Mouse (Mus musculus): ENCODE data around the gene Olfr352. TPM values are rescaled to one million over a fixed set of nuclear protein-coding genes. Genes with fewer than 3 reads are reported as not detected.

Olfr352 gene
- total RNA-seq (2014; rRNA removed) (not detected in 2 replicates), polyA plus RNA-seq (2015; fragmentation: Nextera tagmentation; extraction: Ambion mirVana) (not detected in 2 replicates)

- no peak for TF ChIP-seq CTCF (IDR thresholded peaks at IDR 0.05)
- ATAC-seq (ENCODE audit: low FRiP score) (no peak), DNase-seq (ENCODE audit: low spot score) (peak; percentile 1)
- 84% methylated on average over 1 of the region's 1 CpGs for WGBS
- Histone ChIP-seq H3K27ac (ENCODE audit: low read depth, low read length) (no peak within 1 kb of the TSS), H3K4me1 (ENCODE audit: insufficient read depth, low read length) (no peaks in the 10 kb centered on the region), H3K9ac (replicated peaks; ENCODE audit: low read length, poor library complexity, severe bottlenecking) (no peak within 1 kb of the TSS), H3K9me3 (ENCODE audit: low read length) (peaks cover 22% of the 10 kb centered on the region; the same call in 1 of the 2 replicates), H3K27me3 (ENCODE audit: insufficient read depth, low read length) (no peaks in the 10 kb centered on the region), H3K4me2 (ENCODE audit: low read depth, low read length, poor library complexity, severe bottlenecking) (no peak within 1 kb of the TSS), H3K36me3 (ENCODE audit: insufficient read depth, low read length) (no peaks in the 10 kb centered on the region), H3K4me3 (ENCODE audit: low read depth, low read length) (no peak within 1 kb of the TSS)
Measured at GRCm38 (mm10) chr2:36868160-36868559, at the start of gene Olfr352. Gene Olfr352 (plus strand): TSS chr2:36868460.

- Histone ChIP-seq H3K4me2 (ENCODE audit: low read depth, low read length, poor library complexity, severe bottlenecking) (no peak within 1 kb of the TSS), H3K27ac (ENCODE audit: low read depth, low read length) (no peak within 1 kb of the TSS), H3K4me3 (ENCODE audit: low read depth, low read length) (no peak within 1 kb of the TSS), H3K4me1 (ENCODE audit: insufficient read depth, low read length) (no peaks in the 10 kb centered on the region), H3K27me3 (ENCODE audit: insufficient read depth, low read length) (no peaks in the 10 kb centered on the region), H3K36me3 (ENCODE audit: insufficient read depth, low read length) (no peaks in the 10 kb centered on the region), H3K9ac (replicated peaks; ENCODE audit: low read length, poor library complexity, severe bottlenecking) (no peak within 1 kb of the TSS), H3K9me3 (ENCODE audit: low read length) (peaks cover 20% of the 10 kb centered on the region; the same call in 1 of the 2 replicates)
- WGBS, result 81% methylated on average over 1 of the region's 1 CpGs
- TF ChIP-seq CTCF (IDR thresholded peaks at IDR 0.05), result no peak
- DNase-seq (ENCODE audit: low spot score) (no peak), ATAC-seq (ENCODE audit: low FRiP score) (no peak)
Measured at GRCm38 (mm10) chr2:36846010-36846409, 22.2 kb upstream of the Olfr352 start, which contains the start of gene Olfr350. Gene Olfr350 (plus strand): TSS chr2:36846310.

GRCm38 (mm10) chr2:36862560-36862959 is 5.7 kb upstream of the Olfr352 start, which contains the start of gene Olfr351:
Gene Olfr351 (minus strand): TSS chr2:36862660.
- 84% methylated on average over 1 of the region's 1 CpGs for WGBS
- Histone ChIP-seq H3K36me3 (ENCODE audit: insufficient read depth, low read length) (no peaks in the 10 kb centered on the region), H3K4me2 (ENCODE audit: low read depth, low read length, poor library complexity, severe bottlenecking) (no peak within 1 kb of the TSS), H3K27me3 (ENCODE audit: insufficient read depth, low read length) (no peaks in the 10 kb centered on the region), H3K27ac (ENCODE audit: low read depth, low read length) (no peak within 1 kb of the TSS), H3K9ac (replicated peaks; ENCODE audit: low read length, poor library complexity, severe bottlenecking) (no peak within 1 kb of the TSS), H3K4me1 (ENCODE audit: insufficient read depth, low read length) (no peaks in the 10 kb centered on the region), H3K9me3 (ENCODE audit: low read length) (peaks cover 21% of the 10 kb centered on the region; the same call in 1 of the 2 replicates), H3K4me3 (ENCODE audit: low read depth, low read length) (no peak within 1 kb of the TSS)
- ATAC-seq (ENCODE audit: low FRiP score) (no peak), DNase-seq (ENCODE audit: low spot score) (no peak)
- no peak for TF ChIP-seq CTCF (IDR thresholded peaks at IDR 0.05)

- Histone ChIP-seq H3K4me1 (ENCODE audit: insufficient read depth, low read length) (no peaks in the 10 kb centered on the region), H3K36me3 (ENCODE audit: insufficient read depth, low read length) (no peaks in the 10 kb centered on the region), H3K4me3 (ENCODE audit: low read depth, low read length) (no peak within 1 kb of the TSS), H3K27me3 (ENCODE audit: insufficient read depth, low read length) (no peaks in the 10 kb centered on the region), H3K9me3 (ENCODE audit: low read length) (0 out of 2 replicates have a peak, but pooled peaks cover 14% of the 10 kb centered on the region), H3K27ac (ENCODE audit: low read depth, low read length) (no peak within 1 kb of the TSS), H3K4me2 (ENCODE audit: low read depth, low read length, poor library complexity, severe bottlenecking) (no peak within 1 kb of the TSS), H3K9ac (replicated peaks; ENCODE audit: low read length, poor library complexity, severe bottlenecking) (no peak within 1 kb of the TSS)
- no peak for TF ChIP-seq CTCF (IDR thresholded peaks at IDR 0.05)
- ATAC-seq (ENCODE audit: low FRiP score) (no peak), DNase-seq (ENCODE audit: low spot score) (no peak)
Measured at GRCm38 (mm10) chr2:36892836-36893235, 24.6 kb downstream of the Olfr352 start, which contains the start of gene Olfr353. Gene Olfr353 (minus strand): TSS chr2:36892936.

GRCm38 (mm10) chr2:36897114-36897513 is 28.9 kb downstream of the Olfr352 start:
- Histone ChIP-seq H3K4me3 (ENCODE audit: low read depth, low read length) (no peak overlapping the region), H3K27ac (ENCODE audit: low read depth, low read length) (no peak overlapping the region), H3K27me3 (ENCODE audit: insufficient read depth, low read length) (no peaks in the 10 kb centered on the region), H3K9me3 (ENCODE audit: low read length) (peaks cover 19% of the 10 kb centered on the region; the same call in 1 of the 2 replicates), H3K4me2 (ENCODE audit: low read depth, low read length, poor library complexity, severe bottlenecking) (no peak overlapping the region), H3K36me3 (ENCODE audit: insufficient read depth, low read length) (no peaks in the 10 kb centered on the region), H3K4me1 (ENCODE audit: insufficient read depth, low read length) (no peaks in the 10 kb centered on the region), H3K9ac (replicated peaks; ENCODE audit: low read length, poor library complexity, severe bottlenecking) (no peak overlapping the region)
- DNase-seq (ENCODE audit: low spot score) (no peak), ATAC-seq (ENCODE audit: low FRiP score) (no peak)
- TF ChIP-seq CTCF (IDR thresholded peaks at IDR 0.05), result no peak

GRCm38 (mm10) chr2:36905380-36905779 is 37.1 kb downstream of the Olfr352 start, which contains the start of gene Olfr354:
Gene Olfr354 (plus strand): TSS chr2:36905680.
- Histone ChIP-seq H3K9me3 (ENCODE audit: low read length) (peaks cover 20% of the 10 kb centered on the region), H3K4me3 (ENCODE audit: low read depth, low read length) (no peak within 1 kb of the TSS), H3K36me3 (ENCODE audit: insufficient read depth, low read length) (no peaks in the 10 kb centered on the region), H3K9ac (replicated peaks; ENCODE audit: low read length, poor library complexity, severe bottlenecking) (no peak within 1 kb of the TSS), H3K4me2 (ENCODE audit: low read depth, low read length, poor library complexity, severe bottlenecking) (no peak within 1 kb of the TSS), H3K4me1 (ENCODE audit: insufficient read depth, low read length) (no peaks in the 10 kb centered on the region), H3K27me3 (ENCODE audit: insufficient read depth, low read length) (no peaks in the 10 kb centered on the region), H3K27ac (ENCODE audit: low read depth, low read length) (no peak within 1 kb of the TSS)
- ATAC-seq (ENCODE audit: low FRiP score) (no peak), DNase-seq (ENCODE audit: low spot score) (no peak)
- no peak for TF ChIP-seq CTCF (IDR thresholded peaks at IDR 0.05)

Other genes starting within 250 kb of the Olfr352 start
- gene Olfr345, start 228.4 kb upstream of the Olfr352 start, total RNA-seq (2014; rRNA removed), result not detected in 2 replicates
- not detected in 2 replicates for gene Olfr345, start 228.4 kb upstream of the Olfr352 start, polyA plus RNA-seq (2015; fragmentation: Nextera tagmentation; extraction: Ambion mirVana)
- gene Olfr346, start 182.7 kb upstream of the Olfr352 start, total RNA-seq (2014; rRNA removed), result not detected in 2 replicates
- not detected in 2 replicates for gene Olfr346, start 182.7 kb upstream of the Olfr352 start, polyA plus RNA-seq (2015; fragmentation: Nextera tagmentation; extraction: Ambion mirVana)
- gene Olfr347, start 136.6 kb upstream of the Olfr352 start, total RNA-seq (2014; rRNA removed), result not detected in 2 replicates
- not detected in 2 replicates for gene Olfr347, start 136.6 kb upstream of the Olfr352 start, polyA plus RNA-seq (2015; fragmentation: Nextera tagmentation; extraction: Ambion mirVana)
- gene Olfr348, start 84.2 kb upstream of the Olfr352 start, total RNA-seq (2014; rRNA removed), result not detected in 2 replicates
- gene Olfr348, start 84.2 kb upstream of the Olfr352 start, polyA plus RNA-seq (2015; fragmentation: Nextera tagmentation; extraction: Ambion mirVana), result not detected in 2 replicates
- not detected in 2 replicates for gene Olfr50, start 77.9 kb upstream of the Olfr352 start, total RNA-seq (2014; rRNA removed)
- gene Olfr50, start 77.9 kb upstream of the Olfr352 start, polyA plus RNA-seq (2015; fragmentation: Nextera tagmentation; extraction: Ambion mirVana), result not detected in 2 replicates
- gene Olfr3, start 51.4 kb upstream of the Olfr352 start, total RNA-seq (2014; rRNA removed), result not detected in 2 replicates
- gene Olfr3, start 51.4 kb upstream of the Olfr352 start, polyA plus RNA-seq (2015; fragmentation: Nextera tagmentation; extraction: Ambion mirVana), result not detected in 2 replicates
- gene Olfr350, start 22.1 kb upstream of the Olfr352 start, total RNA-seq (2014; rRNA removed), result not detected in 2 replicates
- gene Olfr350, start 22.1 kb upstream of the Olfr352 start, polyA plus RNA-seq (2015; fragmentation: Nextera tagmentation; extraction: Ambion mirVana), result not detected in 2 replicates
- not detected in 2 replicates for gene Olfr351, start 5.8 kb upstream of the Olfr352 start, total RNA-seq (2014; rRNA removed)
- gene Olfr351, start 5.8 kb upstream of the Olfr352 start, polyA plus RNA-seq (2015; fragmentation: Nextera tagmentation; extraction: Ambion mirVana), result not detected in 2 replicates
- gene Olfr353, start 24.5 kb downstream of the Olfr352 start, total RNA-seq (2014; rRNA removed), result not detected in 2 replicates
- not detected in 2 replicates for gene Olfr353, start 24.5 kb downstream of the Olfr352 start, polyA plus RNA-seq (2015; fragmentation: Nextera tagmentation; extraction: Ambion mirVana)
- gene Olfr354, start 37.2 kb downstream of the Olfr352 start, total RNA-seq (2014; rRNA removed), result not detected in 2 replicates
- gene Olfr354, start 37.2 kb downstream of the Olfr352 start, polyA plus RNA-seq (2015; fragmentation: Nextera tagmentation; extraction: Ambion mirVana), result not detected in 2 replicates
- gene Olfr355, start 60.4 kb downstream of the Olfr352 start, total RNA-seq (2014; rRNA removed), result not detected in 2 replicates
- gene Olfr355, start 60.4 kb downstream of the Olfr352 start, polyA plus RNA-seq (2015; fragmentation: Nextera tagmentation; extraction: Ambion mirVana), result not detected in 2 replicates
- not detected in 2 replicates for gene Olfr356, start 68.7 kb downstream of the Olfr352 start, total RNA-seq (2014; rRNA removed)
- not detected in 2 replicates for gene Olfr356, start 68.7 kb downstream of the Olfr352 start, polyA plus RNA-seq (2015; fragmentation: Nextera tagmentation; extraction: Ambion mirVana)
- gene Olfr357, start 125.4 kb downstream of the Olfr352 start, total RNA-seq (2014; rRNA removed), result not detected in 2 replicates
- not detected in 2 replicates for gene Olfr357, start 125.4 kb downstream of the Olfr352 start, polyA plus RNA-seq (2015; fragmentation: Nextera tagmentation; extraction: Ambion mirVana)
- not detected in 2 replicates for gene Olfr358, start 140.9 kb downstream of the Olfr352 start, total RNA-seq (2014; rRNA removed)
- gene Olfr358, start 140.9 kb downstream of the Olfr352 start, polyA plus RNA-seq (2015; fragmentation: Nextera tagmentation; extraction: Ambion mirVana), result not detected in 2 replicates
- not detected in 2 replicates for gene Olfr360, start 197.3 kb downstream of the Olfr352 start, total RNA-seq (2014; rRNA removed)
- not detected in 2 replicates for gene Olfr360, start 197.3 kb downstream of the Olfr352 start, polyA plus RNA-seq (2015; fragmentation: Nextera tagmentation; extraction: Ambion mirVana)
- gene Olfr361, start 220.8 kb downstream of the Olfr352 start, total RNA-seq (2014; rRNA removed), result not detected in 2 replicates
- not detected in 2 replicates for gene Olfr361, start 220.8 kb downstream of the Olfr352 start, polyA plus RNA-seq (2015; fragmentation: Nextera tagmentation; extraction: Ambion mirVana)
- gene Olfr362, start 249.4 kb downstream of the Olfr352 start, total RNA-seq (2014; rRNA removed), result not detected in 2 replicates
- not detected in 2 replicates for gene Olfr362, start 249.4 kb downstream of the Olfr352 start, polyA plus RNA-seq (2015; fragmentation: Nextera tagmentation; extraction: Ambion mirVana)

Data from midbrain, postnatal 0 days (tissue).